In genomic region chr19:24606390-24606976, GRCm38 (mm10) we compare ENCODE assay signal across 8 mouse cellular contexts. TPM values are rescaled to one million over a fixed set of nuclear protein-coding genes. Genes with fewer than 3 reads are reported as not detected.
DNase-seq lines count a peak whose midpoint lies in the region; ATAC-seq and TF ChIP-seq lines count a peak whose summit lies in the region.

No protein-coding gene starts in this region.

- peak; percentile 66; the same call in 1 of the 2 replicates for ATAC-seq in erythroblast, adult 5-6 weeks (replicated peaks; ENCODE audit: low FRiP score, poor library complexity, severe bottlenecking)

- no peak overlapping the region for H3K27ac ChIP-seq in left cerebral cortex, adult 2 months
- H3K27ac ChIP-seq in spleen, adult 2 months (ENCODE audit: insufficient read depth, low read length): no peak overlapping the region

- H3K4me1 ChIP-seq in spleen, adult 2 months (ENCODE audit: control insufficient read depth, insufficient read depth, insufficient read length): no peaks in the 10 kb centered on the region

- intact Hi-C loops in left cerebral cortex, adult 2 months (cut with DNase I): no loop called here
- intact Hi-C loops in left cerebral cortex, postnatal 10 days (cut with DNase I): no loop called here

- WGBS in spleen, adult 2 months: 75% methylated on average over 5 of the region's 5 CpGs

- TF ChIP-seq CTCF in left cerebral cortex, adult 2 months (IDR thresholded peaks at IDR 0.05): peak; percentile 43
- peak; percentile 33; the same call in 1 of the 2 replicates for TF ChIP-seq CTCF in spleen, adult 2 months (IDR thresholded peaks at IDR 0.05; ENCODE audit: extremely low read depth, insufficient read depth, insufficient read length, insufficient replicate concordance)

- no peak for TF ChIP-seq POLR2A in spleen, adult 2 months (IDR thresholded peaks at IDR 0.05; ENCODE audit: low read depth, low read length)

- DNase-seq in adrenal gland, postnatal 25 days: peak; percentile 12
- no peak for DNase-seq in adrenal gland, adult 8-10 months
- DNase-seq in left cerebral cortex, adult 2 months (ENCODE audit: extremely low spot score in 1 of 2, low spot score in 2 of 2): no peak
- no peak for DNase-seq in left cerebral cortex, postnatal 10 days (ENCODE audit: extremely low spot score in 1 of 2, low spot score in 2 of 2)
- DNase-seq in spleen, adult 2 months (ENCODE audit: low read depth in 1 of 2, low spot score in 2 of 2): peak; percentile 9 to 20
- DNase-seq in cerebellum, postnatal 36 days: no peak
- DNase-seq in urinary bladder, postnatal 10 days (ENCODE audit: low spot score): no peak

- no peaks in the 10 kb centered on the region for H3K36me3 ChIP-seq in spleen, adult 2 months (ENCODE audit: control insufficient read depth, insufficient read depth, low read length)

- no peak overlapping the region for H3K4me3 ChIP-seq in left cerebral cortex, adult 2 months
- no peak overlapping the region for H3K4me3 ChIP-seq in spleen, adult 2 months (ENCODE audit: extremely low read depth, insufficient read depth, insufficient read length)

- no peaks in the 10 kb centered on the region for H3K27me3 ChIP-seq in spleen, adult 2 months (ENCODE audit: control insufficient read depth, insufficient read depth, low read length)

RNA-seq across cellular contexts. Expression of gene Pip5k1b, which starts 50.8 kb away (rescaled TPM):
- total RNA-seq in adrenal gland, postnatal 25 days (2021): 31.2 and 31.4 TPM in 2 replicates
- 10 to 100 TPM; 18.2 to 21.0 (median 20.2) TPM for total RNA-seq in adrenal gland, adult 8-10 months (2022)
- 10 to 100 TPM; 28.9 to 29.9 TPM for total RNA-seq in left cerebral cortex, adult 2 months (2021)
- 1 to 10 TPM; 8.1 to 8.2 TPM for total RNA-seq in left cerebral cortex, postnatal 10 days (2021)
- total RNA-seq in erythroblast, adult 5-6 weeks (2015; ENCODE audit: low replicate concordance): 35.4 and 43.9 TPM in 2 replicates
- 34.4 and 43.5 TPM in 2 replicates for total RNA-seq in erythroblast, adult 5-6 weeks (2017; ENCODE audit: low replicate concordance)
- 2.7 and 3.1 TPM in 2 replicates for polyA plus RNA-seq in spleen, adult 2 months (2012; rRNA removed)

Comparison
In these comparisons a context has a peak if more than half of its experiments do, and no peak if none do; other contexts are left out.
1. DNase-seq: peak in adrenal gland, postnatal 25 days (single experiment) and spleen, adult 2 months (2 of 2); none in adrenal gland, adult 8-10 months (single experiment), left cerebral cortex, adult 2 months (0 of 2), left cerebral cortex, postnatal 10 days (0 of 2), cerebellum, postnatal 36 days (0 of 2) and urinary bladder, postnatal 10 days (single experiment).